Mouse (Mus musculus): ENCODE measurements around the gene Tmem8.

Gene Tmem8

DNA sequence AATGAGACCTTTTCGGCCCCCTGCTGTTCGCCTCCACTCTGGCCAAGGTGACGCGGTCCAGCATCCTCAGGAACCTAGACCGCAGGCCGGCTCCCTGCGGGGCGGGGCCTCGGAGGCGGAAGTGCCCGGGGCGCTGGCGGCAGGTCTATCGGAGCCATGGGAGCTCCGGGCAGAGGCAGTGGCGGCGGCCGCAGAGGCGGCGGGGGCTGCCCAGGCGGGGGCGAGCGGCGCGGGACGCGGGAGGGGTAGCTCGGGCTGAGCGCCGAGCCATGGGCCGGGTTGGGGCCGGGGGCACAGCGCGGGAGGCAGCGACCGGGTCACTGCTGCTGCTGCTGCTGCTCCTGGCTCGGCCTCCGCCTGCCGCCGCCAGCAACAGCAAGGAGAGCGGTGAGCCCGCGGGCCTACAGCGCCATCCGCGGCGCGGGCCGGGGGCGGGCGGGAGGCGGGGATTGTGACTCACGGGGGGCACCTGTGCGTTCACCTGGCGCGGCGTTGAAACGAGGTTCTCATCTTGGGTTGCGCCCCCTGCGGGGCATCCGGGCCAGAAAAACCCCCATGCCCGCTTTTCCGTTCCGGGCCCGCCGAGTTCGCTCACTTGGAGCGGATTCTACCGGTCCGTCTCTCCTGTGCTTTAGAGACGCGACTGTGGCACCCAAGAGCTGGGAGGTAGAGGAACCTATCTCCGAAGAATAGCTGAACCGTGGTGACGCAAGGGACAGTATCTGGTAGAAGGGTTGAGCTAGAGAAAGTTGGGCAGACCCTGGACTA is at the start of gene Tmem8:
Gene Tmem8 (plus strand): TSS at position 119 of the 768 bp plus-strand sequence.
- DNase-seq: peak; percentile 80 to 85

DNA sequence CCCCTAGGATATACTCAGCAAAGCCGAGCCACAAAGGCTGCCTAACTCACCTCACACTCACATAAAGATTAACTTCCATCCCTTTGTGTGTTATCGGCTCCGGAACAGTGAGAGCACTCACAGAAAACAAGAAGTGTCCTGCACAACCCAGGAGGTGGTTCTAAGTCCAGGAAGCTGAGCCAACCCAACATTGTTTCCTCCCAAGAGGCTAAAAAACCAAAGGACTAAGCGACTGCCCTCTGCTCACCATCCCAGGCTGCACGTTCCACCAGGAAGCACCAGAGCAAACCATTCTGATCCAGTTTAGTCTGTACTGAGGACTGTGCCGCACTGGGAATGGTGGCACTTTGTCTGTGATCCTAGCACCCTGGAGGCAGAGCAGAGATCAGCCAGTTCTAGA is 48.2 kb upstream of the Tmem8 start:
- no peak for DNase-seq

DNA sequence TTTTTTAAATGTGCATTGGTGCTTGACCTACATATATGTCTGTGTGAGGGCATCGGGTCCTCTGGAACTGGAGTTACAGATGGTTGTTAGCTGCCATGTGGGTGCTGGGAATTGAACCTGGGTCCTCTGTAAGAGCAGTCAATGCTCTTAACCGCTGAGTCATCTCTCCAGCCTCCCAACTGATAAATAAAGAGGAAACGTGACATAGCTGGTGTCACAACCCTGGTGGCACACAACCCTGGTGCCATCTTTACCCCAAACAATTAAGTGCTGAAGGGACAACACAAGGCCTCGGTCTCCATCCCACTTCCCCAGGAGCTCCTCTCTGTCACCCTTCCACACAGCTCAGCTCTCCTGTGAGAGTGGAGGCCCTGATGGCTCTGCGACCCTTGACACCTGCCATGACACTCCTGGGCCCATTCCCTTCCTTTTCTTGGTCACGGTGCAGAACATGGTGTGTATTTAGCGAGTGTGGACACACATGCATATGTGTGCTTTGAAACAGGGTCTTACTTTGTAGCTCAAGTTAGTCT is 46.5 kb upstream of the Tmem8 start:
- no peak for DNase-seq

DNA sequence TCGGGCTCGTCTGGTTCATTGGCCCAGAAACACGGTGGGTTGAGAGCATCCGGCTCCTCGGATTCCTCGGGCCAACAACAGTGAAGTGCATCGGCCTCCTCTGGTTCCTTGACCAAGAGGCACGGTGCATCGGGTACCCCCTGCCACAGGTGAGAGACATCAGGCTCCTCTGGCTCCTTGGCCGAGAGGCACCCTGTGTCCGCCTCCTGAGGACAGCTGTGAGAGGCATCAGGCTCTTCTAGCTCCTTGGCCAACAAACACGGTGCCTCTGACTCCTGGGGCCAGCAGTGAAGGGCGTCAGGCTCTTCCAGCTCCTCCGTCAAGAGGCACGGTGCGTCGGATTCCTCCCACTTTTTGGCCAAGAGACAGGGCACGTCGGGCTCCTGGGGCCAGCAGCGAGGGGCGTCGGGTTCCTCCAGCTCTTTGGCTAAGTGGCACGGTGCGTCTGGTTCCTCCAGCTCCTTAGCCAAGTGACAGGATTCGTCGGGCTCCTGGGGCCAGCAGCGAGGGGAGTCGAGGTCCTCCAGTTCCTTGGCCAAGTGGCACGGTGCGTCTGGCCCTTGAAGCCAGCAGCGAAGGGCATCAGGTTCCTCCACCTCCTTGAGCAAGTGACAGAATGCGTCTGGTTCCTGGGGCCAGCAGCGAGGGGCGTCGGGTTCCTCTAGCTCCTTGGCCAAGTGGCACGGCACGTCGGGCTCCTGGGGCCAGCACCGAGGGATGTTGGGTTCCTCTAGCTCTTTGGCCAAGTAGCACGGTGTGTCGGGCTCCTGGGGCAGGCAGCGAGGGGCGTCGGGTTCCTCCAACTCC is 44.9 kb upstream of the Tmem8 start:
- DNase-seq: peak; percentile 39 to 43

DNA sequence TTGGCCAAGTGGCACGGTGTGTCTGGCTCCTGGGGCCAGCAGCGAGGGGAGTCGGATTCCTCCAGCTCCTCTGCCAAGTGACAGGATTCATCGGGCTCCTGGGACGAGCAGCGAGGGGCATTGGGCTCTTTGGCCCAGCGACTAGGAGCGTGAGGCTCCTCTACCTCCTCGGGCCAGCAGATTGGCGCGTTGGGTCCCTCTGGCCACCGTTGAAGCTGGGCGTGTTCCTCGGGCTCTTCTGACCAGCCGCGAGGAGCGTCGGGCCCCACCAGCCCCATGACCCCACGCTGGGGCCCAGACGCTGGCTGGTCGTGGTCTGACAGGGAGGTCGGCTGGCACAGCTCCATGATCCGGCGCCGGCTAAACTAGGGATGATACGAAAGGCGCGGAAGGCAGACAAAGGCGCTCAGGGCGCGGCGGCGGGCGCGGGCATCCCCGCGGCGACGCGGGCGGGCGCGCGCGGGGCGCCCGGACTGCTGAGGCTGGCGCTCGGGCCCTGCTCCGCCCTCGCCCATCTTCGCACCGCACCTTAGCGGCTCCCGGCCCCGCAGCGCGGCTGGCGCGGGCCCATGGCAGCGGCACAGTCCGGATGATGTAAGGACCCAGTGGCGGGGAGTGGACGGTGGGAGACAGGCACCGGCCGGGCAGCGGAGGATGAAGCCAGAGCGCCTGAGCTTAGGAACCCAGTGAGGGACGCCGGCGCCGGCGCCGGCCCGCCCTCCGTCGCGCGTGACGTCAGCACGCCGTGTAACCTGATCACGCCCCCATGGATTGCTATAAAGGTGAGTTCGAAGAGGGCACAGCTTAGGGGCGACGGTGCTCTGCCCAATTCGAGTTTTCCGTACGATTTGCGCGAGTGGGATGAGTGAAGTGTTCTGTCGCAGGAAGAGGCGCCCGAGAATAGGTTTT is 44.0 kb upstream of the Tmem8 start, which contains the start of gene Rab11fip3:
Gene Rab11fip3 (minus strand): TSS at position 725 of the 909 bp plus-strand sequence.
- DNase-seq: peak; percentile 84 to 89

DNA sequence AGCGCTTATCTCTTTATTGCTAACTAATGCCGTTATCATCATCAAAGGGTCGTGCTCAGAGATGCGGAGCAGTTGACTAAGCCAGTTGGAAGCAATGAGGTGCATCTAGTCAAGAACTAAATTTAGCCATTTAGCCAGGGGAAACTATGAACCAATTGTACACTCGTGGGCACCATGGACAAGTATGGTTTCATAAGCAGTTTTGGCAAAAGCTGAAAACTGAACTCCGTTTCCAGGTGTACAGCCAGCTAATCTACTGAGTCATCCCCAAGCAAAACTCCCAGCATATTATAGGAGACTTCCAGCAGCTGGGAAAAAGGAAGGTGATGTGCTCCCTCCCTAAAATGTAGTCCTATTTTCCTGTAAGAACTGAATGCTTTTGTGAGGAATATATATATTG is 43.0 kb upstream of the Tmem8 start:
- no peak for DNase-seq

DNA sequence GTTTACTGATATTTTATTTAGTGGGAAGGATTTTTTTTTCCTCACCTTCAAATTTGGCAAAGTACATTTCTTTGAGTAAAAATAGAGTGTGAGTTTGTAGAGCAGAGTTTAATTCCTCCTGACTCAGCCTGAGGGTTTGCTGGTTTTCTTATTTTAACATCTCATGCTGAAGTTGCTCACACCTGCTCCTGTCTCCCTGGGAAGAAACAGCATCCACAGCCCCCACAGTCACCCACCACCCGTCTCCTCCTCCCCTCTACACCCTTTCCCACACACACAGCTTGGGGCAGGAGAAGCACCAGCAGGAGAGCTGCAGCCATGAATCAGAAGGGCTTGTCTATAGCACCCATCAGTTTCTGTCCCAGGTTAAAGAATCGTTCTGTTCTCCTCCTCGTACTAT is 37.9 kb upstream of the Tmem8 start:
- DNase-seq: no peak

DNA sequence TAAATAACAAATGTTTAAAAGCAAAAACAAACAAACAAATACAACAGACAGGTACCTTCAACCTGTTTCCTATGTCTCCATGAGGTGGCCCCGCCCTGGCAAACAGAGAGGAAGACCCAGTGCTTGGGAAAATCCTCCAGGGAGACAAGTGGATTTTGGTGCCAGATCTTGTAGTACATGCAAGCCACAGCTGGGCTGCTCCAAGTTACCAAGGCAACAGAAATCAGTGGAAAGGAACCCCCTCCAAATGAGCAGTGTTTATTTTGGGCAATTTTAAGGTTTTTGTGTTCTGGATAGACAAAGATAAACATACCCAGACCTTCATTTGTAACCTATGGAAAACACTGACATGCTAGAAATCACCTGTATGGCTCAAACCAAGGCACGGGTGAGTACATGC is 34.2 kb upstream of the Tmem8 start:
- DNase-seq: no peak

DNA sequence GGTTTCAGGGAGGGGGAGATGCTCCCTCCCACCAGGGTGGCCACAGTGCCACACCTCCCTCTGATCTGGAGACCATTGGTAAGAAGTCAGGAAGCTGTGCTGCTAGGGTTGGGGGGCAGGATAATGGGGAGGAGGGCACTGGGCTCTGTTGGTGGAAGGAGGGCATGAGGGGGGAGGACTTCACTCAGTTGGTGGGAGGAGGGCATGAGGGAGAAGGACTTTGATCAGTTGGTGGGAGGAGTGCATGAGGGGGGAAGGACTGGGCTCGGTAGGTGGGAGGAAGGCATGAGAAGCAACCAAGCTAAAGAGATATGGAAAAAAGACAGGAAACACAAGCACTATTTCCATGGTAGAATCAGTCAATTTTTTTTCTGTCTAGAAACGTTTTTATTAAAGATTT is 32.2 kb upstream of the Tmem8 start:
- DNase-seq: no peak

DNA sequence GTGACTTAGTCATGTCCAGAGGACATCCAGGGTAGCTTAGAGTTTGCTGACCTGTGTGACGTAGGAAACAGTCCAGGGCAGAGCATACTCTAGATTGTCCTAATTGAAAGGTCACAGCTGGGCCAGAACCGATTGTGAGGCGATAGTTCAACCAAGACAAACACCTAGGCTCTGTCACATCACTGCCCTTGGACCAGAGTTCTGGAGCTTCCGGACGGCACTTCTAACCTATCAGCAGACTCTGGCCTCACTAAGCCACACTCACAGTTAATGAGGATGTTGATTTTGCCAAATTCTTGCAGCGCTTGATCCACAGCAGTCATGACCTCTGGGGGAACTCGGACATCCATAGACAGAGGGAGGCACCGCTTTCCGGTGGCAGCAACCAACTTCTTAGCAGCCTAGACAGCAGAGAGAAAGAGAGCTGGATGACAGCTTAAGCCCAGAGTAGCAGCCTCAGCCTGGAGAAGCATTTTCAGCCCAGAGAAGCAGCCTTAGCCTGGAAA is 26.0 kb upstream of the Tmem8 start:
- no peak for DNase-seq

DNA sequence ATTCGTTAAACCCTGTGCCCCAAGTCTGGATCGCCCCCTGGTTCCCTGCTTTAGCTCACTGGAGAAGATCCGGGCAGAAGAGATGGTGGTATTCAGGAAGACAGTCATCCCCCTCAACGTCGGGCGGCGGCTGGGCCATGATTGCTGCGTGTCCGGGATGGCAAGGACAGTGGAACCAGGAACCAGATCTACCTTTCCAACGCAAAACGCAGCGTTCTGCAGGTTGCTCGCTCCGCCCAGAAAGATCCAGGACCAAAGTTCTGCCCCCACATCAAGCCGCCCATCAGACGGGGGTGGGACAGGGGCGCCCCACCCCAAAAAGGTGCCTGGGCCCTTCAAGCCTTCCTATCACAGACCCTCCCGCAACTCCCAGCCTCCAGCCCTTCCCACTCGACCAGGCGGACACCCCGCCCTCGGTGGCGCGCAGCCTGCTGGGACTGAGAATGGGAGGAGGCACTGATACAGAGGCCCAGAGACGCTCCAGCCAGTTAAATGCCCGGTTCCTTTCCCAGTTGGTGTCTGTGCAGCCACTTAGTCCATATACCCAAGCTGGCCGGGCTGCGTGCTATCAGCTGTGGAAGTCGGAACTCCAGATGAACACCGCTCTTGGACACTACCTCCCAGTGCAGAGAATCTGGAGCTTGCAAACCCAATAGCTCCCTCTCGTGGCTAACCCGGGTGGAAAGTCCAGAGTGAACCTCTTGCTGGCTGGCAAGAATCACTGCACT is 23.0 kb upstream of the Tmem8 start, which contains the start of gene Decr2:
Gene Decr2 (minus strand): TSS at position 433 of the 728 bp plus-strand sequence.
- peak; percentile 90 to 91 for DNase-seq

DNA sequence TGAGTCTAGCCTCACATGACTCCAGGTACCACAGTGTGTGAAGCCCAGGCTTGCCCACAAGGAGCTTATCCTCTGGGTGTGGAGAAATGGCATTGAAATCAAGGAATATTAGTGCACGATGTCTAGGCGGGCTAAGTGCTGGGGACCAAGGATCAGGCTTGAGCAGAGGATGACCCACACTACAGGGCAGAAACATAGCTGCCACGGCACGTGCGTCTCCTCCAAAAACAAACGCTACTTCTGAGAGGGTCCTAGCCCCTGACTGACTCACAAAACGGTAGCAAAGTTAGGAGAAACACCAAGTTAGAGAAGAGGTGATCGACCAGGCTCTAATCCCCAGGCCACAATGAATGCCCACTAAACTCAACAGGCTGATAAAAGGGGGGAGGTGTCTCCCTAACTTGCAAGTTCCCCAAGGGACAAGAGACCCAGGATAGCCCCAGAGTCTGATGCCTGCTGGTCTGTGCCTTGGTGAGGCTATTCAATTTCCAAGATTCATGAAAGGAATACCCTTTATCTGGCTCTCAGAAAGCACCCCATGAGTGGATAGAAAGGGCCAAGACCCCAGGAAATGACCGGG is 18.5 kb upstream of the Tmem8 start:
- DNase-seq: no peak

DNA sequence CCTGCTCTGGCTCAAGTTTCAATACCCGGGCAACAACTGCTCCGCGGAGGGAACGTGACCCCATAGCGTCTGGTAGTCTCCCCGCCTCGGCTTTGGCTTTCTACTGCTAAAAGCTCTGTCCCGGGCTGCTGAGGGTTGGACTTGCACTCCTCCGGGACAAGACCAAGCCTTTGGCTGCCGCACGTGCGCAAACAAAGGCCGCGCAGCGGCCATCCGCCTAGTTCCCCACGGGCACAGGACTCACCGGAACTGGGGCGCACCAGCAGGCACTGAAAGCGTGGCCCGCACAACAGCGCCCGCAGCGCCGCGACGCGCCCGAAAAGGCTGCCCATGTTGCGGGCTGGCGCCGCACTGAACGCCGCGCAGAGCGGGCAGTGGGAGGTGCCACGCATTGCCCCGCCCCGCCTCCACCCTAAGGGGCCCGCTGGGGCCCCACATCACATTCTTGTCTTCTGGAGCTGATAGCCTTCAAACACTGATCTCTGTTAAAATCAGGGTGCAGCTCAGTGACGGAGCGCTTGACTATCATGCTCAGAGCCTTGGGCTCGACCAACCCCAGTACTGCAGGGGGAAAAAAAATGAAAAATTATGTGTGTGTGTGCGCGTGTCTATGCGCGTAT is 17.9 kb upstream of the Tmem8 start, which contains the start of gene Nme4:
Gene Nme4 (minus strand): TSS at position 482 of the 620 bp plus-strand sequence.
- peak; percentile 77 to 83 for DNase-seq

DNA sequence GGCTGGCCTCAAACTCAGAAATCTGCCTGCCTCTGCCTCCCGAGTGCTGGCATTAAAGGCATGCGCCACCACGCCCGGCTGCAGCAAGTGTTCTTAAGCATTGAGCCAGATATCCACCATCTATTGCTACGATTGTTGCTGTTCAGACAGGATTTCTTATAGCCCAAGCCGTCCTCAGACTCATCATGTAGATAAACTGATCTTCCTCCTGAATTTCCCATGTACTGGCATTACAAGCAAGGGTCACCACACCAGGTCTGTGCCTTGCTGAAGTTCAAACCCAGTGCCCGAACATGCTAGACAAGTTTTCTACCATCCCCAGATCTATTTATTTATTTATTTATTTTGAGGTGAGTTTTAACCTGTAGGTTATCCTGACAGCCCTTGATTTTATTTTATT is 14.6 kb upstream of the Tmem8 start:
- DNase-seq: no peak

DNA sequence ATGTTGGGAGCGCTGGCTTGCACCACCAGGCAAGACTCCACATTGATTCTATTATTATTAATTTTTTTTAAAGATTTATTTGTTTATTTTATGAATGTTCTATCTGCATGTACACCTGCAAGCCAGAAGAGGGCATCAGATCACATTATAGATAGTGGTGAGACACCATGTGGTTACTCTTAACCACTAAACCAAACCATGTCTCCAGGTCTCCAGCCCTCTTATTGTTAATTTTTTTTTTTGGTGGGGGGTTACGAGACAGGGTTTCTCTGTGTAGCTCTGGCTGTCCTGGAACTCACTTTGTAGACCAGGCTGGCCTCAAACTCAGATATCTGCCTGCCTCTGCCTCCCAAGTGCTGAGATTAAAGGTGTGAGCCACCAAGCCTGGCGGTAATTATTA is 13.8 kb upstream of the Tmem8 start:
- DNase-seq: peak in 1 of 2 experiments; percentile 43

DNA sequence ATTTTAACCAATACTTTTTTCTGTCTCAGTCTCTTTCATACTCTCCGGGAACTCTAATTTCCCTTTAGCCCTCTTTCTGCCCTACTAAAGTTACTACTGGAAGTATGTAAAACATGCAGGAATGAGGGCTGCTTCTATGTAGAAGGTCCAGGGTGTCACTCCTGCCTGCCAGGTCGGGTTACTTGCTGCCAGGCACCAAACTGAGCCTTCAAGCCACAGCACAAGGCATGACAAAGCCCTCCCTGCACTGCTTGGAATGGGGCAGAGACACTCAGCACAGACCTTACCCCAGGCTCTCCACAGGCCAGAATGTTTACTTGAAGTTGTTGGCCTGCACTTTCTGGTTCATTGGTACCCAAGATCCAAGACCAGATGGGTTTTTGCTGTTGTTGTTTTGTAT is 12.9 kb upstream of the Tmem8 start:
- no peak for DNase-seq

DNA sequence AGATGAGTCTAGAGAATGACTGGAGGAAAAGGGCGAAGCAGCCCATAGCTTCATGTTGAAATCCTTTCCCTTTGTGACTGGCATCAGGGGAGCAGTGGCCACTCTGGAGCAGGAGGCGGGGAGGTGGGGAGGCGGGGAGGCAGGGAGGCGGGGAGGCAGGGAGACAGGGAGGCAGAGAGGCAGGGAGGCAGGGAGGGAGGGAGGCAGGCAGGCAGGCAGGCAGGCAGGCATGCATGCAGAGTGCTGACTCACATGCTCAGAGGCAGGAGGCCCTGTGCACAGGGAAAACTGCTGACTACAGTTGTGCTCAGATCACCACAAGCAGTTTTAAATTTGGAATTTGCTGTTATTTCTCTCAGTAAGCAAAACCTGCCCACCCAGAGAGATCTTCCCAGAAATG is 11.6 kb upstream of the Tmem8 start:
- DNase-seq: no peak

DNA sequence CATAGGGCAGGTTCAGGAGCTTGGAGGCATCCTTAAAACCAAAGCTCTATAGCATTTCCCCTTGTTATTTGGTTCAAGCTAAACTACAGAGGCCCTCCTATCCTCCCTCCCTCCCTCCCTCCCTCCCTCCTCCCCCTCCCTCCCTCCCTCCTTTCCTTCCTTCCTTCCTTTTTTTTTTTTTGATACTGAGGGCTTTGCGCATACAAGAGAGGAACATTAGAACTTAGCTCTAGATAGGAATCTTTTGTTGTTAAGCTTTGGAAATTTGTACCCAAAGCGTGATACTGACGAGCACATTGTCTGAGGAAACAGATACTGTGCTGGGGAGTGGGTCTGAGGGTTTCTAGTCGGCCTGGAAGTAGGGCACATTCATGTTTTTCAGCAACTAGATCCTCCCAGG is 7.5 kb upstream of the Tmem8 start:
- no peak for DNase-seq

DNA sequence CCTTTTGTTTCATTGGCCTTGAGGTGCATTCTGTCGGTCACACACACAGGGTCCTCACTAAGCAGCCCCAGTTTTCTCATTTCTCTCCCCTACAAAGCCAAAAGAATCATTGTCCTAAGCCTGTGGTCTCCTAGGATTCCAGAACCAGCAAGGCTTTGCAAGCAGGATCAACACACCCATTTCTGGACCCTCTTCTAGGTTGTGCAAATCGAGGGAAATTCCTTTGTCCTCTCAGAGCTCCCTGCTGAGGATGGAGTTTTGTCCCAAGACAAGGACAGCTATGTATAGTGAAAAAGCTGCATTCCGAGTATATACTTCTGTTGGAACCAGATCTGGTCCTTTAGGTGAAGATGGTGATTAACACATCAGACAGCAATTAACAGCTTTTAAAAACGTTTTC is 2.9 kb upstream of the Tmem8 start:
- no peak for DNase-seq

DNA sequence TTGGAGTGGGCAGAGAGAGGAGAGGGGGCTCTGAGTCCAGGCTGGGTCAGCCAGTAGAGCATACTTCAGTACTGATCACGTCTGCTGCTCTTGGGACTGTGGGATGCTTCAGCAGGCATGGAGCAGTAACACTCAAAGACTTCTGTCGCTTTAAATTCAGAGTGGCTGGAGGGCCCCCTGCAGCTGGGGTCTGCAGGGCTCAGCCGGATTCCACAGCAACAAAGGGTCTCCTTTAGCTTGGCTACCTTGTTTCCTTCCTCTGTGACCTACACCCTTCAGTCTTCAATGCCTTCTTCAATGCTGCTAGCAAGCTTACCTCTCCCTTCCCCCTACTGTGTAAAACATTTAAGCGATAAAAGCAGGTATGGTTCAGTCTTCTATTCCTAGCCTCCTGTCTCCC is 2.1 kb upstream of the Tmem8 start:
- no peak for DNase-seq

DNA sequence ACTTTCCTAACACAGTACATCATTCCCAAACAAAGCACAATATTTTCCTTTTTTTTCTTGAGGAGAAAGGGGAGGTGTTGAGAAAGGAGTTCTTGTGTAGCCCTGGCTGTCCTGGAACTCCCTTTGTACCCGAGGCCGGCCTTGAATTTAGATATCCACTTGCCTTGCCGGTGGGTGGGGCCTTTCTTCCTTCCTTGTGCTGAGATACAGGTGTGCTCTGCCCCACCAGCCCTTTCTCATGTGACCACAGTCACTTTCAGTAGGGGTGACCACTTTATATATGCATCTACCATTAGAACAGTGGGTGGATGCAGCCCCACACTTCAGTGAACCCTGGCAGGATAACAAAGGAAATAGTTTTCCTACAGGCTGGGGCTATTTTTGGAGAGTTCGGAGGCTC is 1.4 kb upstream of the Tmem8 start:
- DNase-seq: no peak

Data from cerebellum, adult 18-20 months (tissue).